Mouse (Mus musculus) adrenal gland, postnatal 25 days (tissue): ENCODE measurements around the gene Macrod2. TPM values are rescaled to one million over a fixed set of nuclear protein-coding genes. Genes with fewer than 3 reads are reported as not detected.

Source experiments
- DNase-seq: peaks from one replicate; pipeline ENCODE4 v3.0.0; 2021; ENCODE audit warnings: mixed read lengths
- long read RNA-seq: library from polyadenylated mRNA; stranded (forward); transcript quantifications from one replicate; pipeline ENCODE4 v2.0.0, GENCODE M21; 2021
- total RNA-seq: library from RNA; stranded (reverse); gene quantifications from 2 replicates; pipeline ENCODE4 v1.2.3, GENCODE M21; 2021

The Macrod2 gene
- total RNA-seq, result 7.5 and 8.2 TPM in 2 replicates
- long read RNA-seq, transcript Macrod2-204 (4 exons, 3,554 nt), result major isoform, 5 of 6 reads
- long read RNA-seq, partial matches to known transcripts, result 0 of 6 reads
- long read RNA-seq, other reads (novel, unspliced or antisense), result 1 of 6 reads

- peak; percentile 99 for DNase-seq
Measured at GRCm38 (mm10) chr2:140395179-140395578, at the start of gene Macrod2. Gene Macrod2 (plus strand): TSS chr2:140395309.

GRCm38 (mm10) chr2:140359905-140360304 lies 35.2 kb upstream of the Macrod2 start:
- no peak for DNase-seq

DNA sequence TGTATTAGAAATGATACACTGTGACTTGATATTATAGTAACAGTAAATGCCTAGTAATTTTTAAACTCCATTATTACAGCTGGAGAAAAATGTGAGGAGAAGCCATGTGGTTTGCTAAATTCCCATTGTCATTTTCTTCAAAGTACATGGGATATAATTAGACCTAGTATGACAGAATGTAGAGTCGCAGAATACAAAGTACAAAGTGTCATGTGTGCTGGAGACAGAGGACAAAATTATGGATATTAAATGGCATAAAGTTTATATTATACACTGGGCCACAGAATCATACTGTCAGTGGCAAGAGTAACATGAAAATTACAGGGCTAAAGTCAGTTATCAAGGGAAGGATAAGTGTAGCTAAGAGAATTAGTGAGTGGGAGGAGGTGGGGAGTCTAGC lies 30.3 kb upstream of the Macrod2 start:
- no peak for DNase-seq

DNA sequence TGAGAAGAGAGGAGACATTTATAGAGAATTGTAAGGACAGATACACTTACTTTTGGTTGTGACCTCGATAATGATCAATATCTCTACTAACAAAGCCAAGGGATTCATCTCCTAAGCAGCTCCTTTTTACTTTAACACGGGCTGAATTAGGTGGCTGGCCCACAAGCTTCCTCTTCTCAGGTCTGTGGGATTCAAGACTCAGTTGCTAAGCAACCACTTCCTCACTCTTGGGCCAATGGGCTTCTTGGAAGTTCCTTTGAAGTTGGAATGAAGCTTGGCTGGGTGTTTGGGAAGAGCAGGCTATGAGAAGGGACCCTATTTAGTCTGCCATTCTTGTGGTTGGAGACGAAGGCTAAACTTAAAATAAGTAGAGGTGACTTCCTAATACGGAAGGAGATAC lies 5.6 kb upstream of the Macrod2 start, which contains the start of gene Sel1l2:
Sel1l2 (minus strand) TSS at position 182 of the 400 bp plus-strand sequence.
- no peak for DNase-seq

DNA sequence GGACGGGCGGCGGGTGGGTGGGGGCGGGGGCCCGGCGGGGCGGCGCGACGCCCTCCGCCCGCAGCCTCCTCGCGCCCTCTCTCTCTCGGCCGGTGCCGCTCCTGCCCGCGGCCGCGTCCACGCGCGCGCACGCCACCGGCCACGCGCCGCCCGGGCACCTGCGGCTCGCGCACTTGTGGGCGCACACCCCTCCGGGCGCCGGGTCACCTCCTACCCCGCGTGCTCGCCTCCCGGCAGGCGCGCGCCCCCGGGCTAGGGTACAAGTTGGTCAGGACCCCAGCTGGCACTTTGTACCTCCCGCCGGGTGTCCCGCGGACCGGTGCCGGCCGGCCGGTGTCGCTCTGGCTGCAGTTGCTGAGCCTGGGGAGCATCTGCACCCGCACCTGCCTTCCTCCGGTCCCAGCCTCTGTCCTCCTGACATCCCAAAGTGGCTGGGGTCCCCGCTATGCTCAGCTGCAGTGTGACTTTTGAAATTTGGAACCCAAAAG lies 679 bp downstream of the Macrod2 start:
- DNase-seq, result peak; percentile 38

DNA sequence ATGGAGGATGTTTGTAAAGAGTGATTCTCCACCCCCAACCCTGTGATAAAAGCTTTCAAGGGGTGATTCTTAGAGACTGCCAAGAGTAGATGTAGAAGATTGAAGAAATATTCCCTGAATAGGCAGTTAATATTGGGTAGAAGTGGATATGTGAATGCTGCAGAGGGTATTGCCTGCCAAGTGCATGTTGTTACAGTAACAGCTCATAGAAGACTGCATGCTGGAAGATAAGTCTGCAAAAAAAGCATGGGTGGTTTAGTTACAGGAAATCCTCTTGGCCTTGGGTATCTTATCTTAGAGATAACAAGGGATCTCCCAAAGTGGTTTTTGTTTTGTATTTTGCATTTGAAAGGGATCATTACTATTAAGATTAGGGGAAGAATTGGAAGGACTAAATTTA lies 30.7 kb downstream of the Macrod2 start:
- no peak for DNase-seq

DNA sequence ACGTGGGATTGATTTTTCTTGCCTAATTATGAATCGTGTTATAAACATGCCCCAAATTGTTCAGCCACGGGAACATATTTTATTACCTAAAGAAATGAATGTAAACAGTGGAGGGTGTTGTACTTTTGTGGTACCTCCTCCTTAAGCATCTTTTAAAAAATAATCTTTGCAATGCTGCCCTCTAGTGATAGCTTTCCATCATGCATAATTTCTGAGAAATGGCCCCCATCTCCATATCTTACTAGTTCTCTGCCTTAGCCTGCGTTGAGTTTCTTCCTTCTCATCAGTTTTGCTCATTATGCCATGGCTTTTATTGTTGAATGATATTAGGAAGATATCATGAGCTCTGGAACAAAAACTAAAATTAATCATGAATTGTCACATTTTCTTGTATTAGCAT lies 32.2 kb downstream of the Macrod2 start:
- no peak for DNase-seq

- no peak for DNase-seq
Measured at GRCm38 (mm10) chr2:140439081-140439480, 44.0 kb downstream of the Macrod2 start.

- DNase-seq, result peak; percentile 1
Measured at GRCm38 (mm10) chr2:140448636-140449035, 53.5 kb downstream of the Macrod2 start.

GRCm38 (mm10) chr2:140475770-140476169 lies 80.7 kb downstream of the Macrod2 start:
- no peak for DNase-seq

DNA sequence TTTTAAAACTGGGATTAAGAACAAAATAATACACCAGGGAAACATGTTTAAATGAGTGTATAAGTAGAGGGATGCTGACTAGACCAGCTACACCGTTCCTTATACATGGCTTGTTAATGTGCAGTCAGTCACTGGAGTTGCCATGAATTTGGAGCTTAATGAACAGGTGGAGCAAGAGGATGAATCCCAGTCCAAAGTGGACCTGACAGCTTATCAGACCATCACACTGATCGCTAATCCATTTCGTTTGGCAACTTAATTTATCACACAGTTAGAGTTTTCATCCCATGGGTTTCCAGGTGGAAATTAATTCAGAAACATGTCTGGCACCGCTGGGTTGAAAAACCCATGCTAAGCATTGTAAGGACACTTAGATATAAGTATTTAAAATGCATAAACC lies 81.8 kb downstream of the Macrod2 start:
- DNase-seq, result no peak

GRCm38 (mm10) chr2:140482604-140483003 lies 87.5 kb downstream of the Macrod2 start:
- no peak for DNase-seq

- DNase-seq, result no peak
Measured at GRCm38 (mm10) chr2:140497688-140498087, 102.6 kb downstream of the Macrod2 start.

- DNase-seq, result peak; percentile 31
Measured at GRCm38 (mm10) chr2:140500951-140501350, 105.8 kb downstream of the Macrod2 start.

DNA sequence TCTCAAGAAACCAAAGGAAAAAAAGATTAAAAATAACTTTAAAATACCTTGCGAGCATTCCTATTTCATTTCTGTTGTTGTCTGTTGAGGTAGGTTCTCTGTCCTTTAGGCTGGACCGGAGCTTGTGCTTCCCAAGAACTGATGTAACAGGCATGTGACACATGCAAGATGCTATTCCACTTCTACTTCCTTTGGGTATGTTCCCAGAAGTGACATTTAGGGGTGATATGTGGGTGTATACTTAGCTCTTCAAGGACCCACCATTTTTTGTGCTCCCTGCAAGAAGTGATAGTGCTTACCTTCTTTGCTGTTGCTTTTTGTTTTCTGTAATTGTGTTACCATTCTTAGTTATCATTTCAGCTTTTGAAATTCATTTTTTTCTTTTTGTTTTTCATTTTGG lies 126.4 kb downstream of the Macrod2 start:
- DNase-seq, result no peak

DNA sequence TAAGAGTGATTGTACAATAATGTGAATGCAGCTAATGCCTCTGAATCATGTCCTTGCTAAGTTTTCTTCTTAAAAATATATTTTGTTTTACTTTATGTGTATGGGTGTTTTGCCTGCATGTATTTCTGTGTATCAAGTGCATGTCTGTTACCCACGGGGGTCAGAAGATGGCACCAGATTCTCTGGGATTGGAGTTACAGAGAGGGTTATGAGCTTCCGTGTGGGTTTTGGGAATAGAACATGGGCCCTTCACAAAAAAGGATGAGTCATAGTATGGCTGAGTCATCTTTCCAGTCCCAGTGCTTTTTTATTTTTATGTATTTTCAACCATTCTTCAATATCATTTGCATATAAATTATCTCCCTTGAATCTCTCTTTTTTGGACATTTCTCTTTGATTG lies 135.1 kb downstream of the Macrod2 start:
- DNase-seq, result no peak

GRCm38 (mm10) chr2:140532024-140532423 lies 136.9 kb downstream of the Macrod2 start:
- DNase-seq, result no peak

DNA sequence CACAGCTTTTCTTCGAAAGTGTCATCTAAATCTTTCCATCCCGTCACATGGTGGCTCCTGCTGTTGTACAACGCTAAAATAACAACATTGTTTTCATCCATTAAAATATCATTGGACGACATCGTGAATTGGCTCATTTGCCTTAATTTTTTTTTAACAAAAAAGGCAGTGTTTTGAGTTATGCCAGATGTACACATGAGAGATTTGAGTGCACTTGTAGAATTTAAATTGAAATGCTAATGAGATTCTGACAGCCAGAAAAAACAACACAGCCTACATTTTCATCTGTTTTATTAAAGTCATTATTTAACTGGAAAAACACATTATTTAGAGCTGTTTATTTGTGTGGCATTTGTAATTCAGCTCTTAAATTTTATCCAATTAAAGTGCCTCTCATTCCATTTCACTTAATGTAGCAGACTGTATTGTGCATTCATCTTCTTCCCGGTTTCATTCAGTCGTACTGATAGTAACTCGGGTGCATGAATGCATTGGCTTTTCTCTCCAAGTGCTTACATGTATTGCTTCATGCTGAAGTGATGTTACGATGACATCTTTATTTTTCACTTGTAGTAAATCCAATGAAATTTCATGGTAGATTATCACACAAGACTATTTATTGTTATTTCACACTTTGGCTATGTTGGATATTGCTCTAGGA lies 137.9 kb downstream of the Macrod2 start:
- no peak for DNase-seq

DNA sequence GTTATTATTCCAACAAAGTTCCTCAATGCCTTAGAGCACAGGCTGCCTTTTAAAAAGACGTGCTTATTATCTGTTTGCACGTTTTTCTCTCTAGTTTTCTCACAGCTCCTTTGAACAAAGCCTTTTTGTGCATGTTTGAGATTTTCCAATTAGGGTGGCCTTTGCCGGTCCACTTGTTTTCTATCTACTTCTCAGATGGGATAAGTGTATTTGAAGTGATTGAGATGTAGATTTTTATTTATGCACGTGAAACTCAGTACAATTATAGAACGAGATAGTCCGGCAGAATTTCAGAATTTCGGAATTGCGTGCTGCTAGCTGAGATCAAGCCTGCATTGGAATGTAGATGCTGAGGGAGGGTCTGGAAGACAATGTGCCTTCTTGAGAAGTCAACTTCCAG lies 138.5 kb downstream of the Macrod2 start:
- no peak for DNase-seq

DNA sequence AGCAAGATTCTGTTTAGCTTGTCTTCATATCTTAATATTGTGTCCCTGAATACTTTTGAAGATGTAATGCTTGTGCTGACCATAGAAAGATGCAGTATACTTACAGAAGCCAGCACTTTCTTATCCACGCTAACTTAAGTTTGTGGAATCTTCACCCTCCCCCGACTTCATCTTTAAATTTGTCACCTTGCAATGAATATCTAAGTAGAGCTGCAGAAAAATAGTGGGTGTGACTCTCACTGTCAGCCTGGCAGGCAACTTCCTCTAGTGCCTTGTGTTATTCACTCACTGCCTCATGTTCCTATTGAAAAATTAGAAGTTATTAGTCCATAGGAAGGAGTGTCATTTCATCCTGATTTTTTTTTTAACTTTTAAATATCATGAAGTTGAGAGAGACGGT lies 139.5 kb downstream of the Macrod2 start:
- no peak for DNase-seq

- peak; percentile 21 for DNase-seq
Measured at GRCm38 (mm10) chr2:140535832-140536571, 140.9 kb downstream of the Macrod2 start.

GRCm38 (mm10) chr2:140549286-140549685 lies 154.2 kb downstream of the Macrod2 start:
- no peak for DNase-seq

DNA sequence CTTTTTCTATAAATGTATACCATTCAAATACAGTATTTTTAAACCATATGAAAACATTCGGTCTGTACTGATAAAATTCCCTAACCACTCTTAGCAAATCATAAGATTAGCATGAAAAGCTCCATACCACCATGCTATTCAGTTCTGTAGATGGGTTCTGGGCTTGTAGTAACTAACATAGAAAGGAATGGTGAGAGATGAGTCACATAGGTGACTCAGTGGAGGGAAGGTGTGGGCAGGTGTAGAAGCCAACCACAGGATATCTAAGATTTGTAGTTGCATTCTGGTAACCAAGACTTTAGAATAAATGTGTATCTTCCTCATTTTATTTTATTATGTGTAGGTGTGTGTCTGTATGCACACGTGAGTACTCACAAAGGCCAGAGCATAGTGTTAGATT lies 166.3 kb downstream of the Macrod2 start:
- DNase-seq, result no peak
